Mouse (Mus musculus) embryonic fibroblast, embryonic 13.5 days (primary cell): ENCODE results near the gene Glmn.

Experiments
- CTCF ChIP-seq: IDR thresholded peaks from 2 replicates; pipeline ENCODE4 v1.5.1; 2011; ENCODE audit warnings: mild to moderate bottlenecking, control low read depth, low read length, moderate library complexity, borderline replicate concordance; ENCODE audit not compliant: insufficient read depth
- POLR2A ChIP-seq: IDR thresholded peaks from 2 replicates; pipeline ENCODE4 v1.6.1; 2011; ENCODE audit warnings: low read depth, mild to moderate bottlenecking, control low read depth, low read length, moderate library complexity

DNA sequence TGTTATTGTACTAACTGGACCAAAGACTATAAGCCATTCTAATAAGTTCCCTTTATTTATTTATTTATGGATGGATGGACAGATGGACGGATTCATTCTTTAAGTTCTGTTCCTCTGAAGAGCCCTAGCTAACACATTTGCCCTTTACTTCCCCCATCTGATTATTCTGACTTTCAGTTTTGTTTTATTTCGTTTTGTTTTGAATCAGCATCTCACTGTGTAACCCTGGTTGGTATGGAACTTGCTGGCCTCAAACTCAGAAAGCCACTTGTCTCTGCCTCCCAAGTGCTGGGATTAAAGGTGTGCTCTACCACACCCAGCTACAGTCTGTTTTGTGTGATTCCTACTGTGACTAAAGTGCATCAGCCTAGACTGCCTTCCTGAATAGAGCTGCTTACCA, 48.2 kb upstream of the Glmn start:
- no peak for TF ChIP-seq CTCF
- TF ChIP-seq POLR2A, result no peak
